Mouse (Mus musculus) myocyte (in vitro differentiated cells): ENCODE results near the gene Nuak2.

ENCODE experiments used
- POLR2A ChIP-seq: IDR thresholded peaks from one replicate; pipeline ENCODE4 v1.6.1; 2011; ENCODE audit warnings: low read depth, mild to moderate bottlenecking, control low read depth, moderate library complexity; ENCODE audit not compliant: insufficient read length
- POLR2AphosphoS2 ChIP-seq: IDR thresholded peaks from one replicate; pipeline ENCODE4 v1.6.1; 2011; ENCODE audit warnings: low read depth, control low read depth; ENCODE audit not compliant: insufficient read length

GRCm38 (mm10) chr1:132372896-132373534 lies 57.1 kb downstream of the Nuak2 start:
- TF ChIP-seq POLR2AphosphoS2 = no peak
- TF ChIP-seq POLR2A = no peak
